Mouse (Mus musculus) midbrain, embryonic 16.5 days (tissue): ENCODE data around the gene Olfr1449. TPM values are rescaled to one million over a fixed set of nuclear protein-coding genes. Genes with fewer than 3 reads are reported as not detected.
"Not testable (repeated sequence)": the region's sequence is repeated elsewhere in the genome, so short reads cannot be mapped to it uniquely, and the experiment has no call there.

Experiments used
- ATAC-seq: fragments of 200-750 bp; cut with Nextera tagmentation; 2 replicates; pipeline ENCODE4 v1.8.0; 2017; ENCODE audit warnings: moderate TSS enrichment
- H3K27ac ChIP-seq: fragments of 300-500 bp; sonication (generic); 2 replicates; pipeline ENCODE4 v1.5.1; 2014; ENCODE audit warnings: mild to moderate bottlenecking, low read length, mixed read lengths
- H3K27me3 ChIP-seq: fragments of 300-500 bp; sonication (generic); 2 replicates; pipeline ENCODE4 v1.6.1; 2014; ENCODE audit warnings: low read depth, low read length, mixed read lengths; ENCODE audit not compliant: control insufficient read depth, insufficient read depth
- H3K36me3 ChIP-seq: fragments of 300-500 bp; sonication (generic); 2 replicates; pipeline ENCODE4 v1.6.1; 2014; ENCODE audit warnings: mild to moderate bottlenecking, low read length, moderate library complexity, mixed read lengths; ENCODE audit not compliant: control insufficient read depth, insufficient read depth
- H3K4me1 ChIP-seq: fragments of 300-500 bp; sonication (generic); 2 replicates; pipeline ENCODE4 v1.6.1; 2014; ENCODE audit warnings: mild to moderate bottlenecking, low read length, mixed read lengths; ENCODE audit not compliant: control insufficient read depth, insufficient read depth
- H3K4me2 ChIP-seq: fragments of 300-500 bp; sonication (generic); 2 replicates; pipeline ENCODE4 v1.6.1; 2014; ENCODE audit warnings: mild to moderate bottlenecking, low read length, mixed read lengths
- H3K4me3 ChIP-seq: fragments of 300-500 bp; sonication (generic); 2 replicates; pipeline ENCODE4 v1.5.1; 2014; ENCODE audit warnings: low read depth, mild to moderate bottlenecking, low read length, moderate library complexity, mixed read lengths
- H3K9ac ChIP-seq: fragments of 300-500 bp; sonication (generic); 2 replicates; pipeline ENCODE4 v1.6.1; 2014; ENCODE audit warnings: low read depth, low read length, mixed read lengths
- H3K9me3 ChIP-seq: fragments of 300-500 bp; sonication (generic); replicated peaks from 2 replicates; pipeline ENCODE4 v1.6.1; 2014; ENCODE audit warnings: mild to moderate bottlenecking, low read length, mixed read lengths; ENCODE audit not compliant: control insufficient read depth, poor library complexity, severe bottlenecking
- WGBS: fragments of 180-500 bp; shearing (Covaris S2); extraction: QIAGEN DNeasy Blood & Tissue Kit; methylation state at CpG from one replicate; pipeline ENCODE4 v1.1.7; 2014; 5-methylcytosine and 5-hydroxymethylcytosine counted together
- polyA plus RNA-seq: library from polyadenylated mRNA; unstranded; fragments of >200 nt; fragmentation: Nextera tagmentation; extraction: Ambion mirVana; gene quantifications from 2 replicates; pipeline ENCODE4 v1.2.1, GENCODE M21; 2015

The Olfr1449 gene
- not detected in 2 replicates for polyA plus RNA-seq

DNA sequence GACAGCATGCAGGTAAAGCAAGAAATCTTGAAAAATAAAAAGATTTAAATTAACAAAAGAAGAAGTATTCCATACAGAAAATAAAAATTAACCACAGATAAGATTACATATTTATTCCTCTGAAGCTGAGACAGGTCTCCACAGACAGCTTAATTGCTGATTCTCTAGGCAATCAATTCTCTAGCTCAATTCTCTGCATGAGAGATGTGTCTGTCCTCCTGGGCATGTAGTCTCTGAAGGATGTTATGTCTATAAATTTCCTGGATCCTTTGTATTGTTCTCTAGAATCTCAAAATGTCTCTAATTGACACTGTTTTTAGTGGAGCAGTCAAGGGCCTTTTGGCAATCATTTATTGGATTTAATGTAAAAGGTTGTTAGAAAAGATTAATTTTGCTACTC, at the start of gene Olfr1449:
Gene Olfr1449, plus strand, starts transcription at position 301 of the 400 bp plus-strand sequence.
- Histone ChIP-seq H3K9ac (no peak within 1 kb of the TSS), H3K27ac (no peak within 1 kb of the TSS), H3K27me3 (no peaks in the 10 kb centered on the region), H3K9me3 (0 out of 2 replicates have a peak, but pooled peaks cover 2% of the 10 kb centered on the region), H3K4me3 (no peak within 1 kb of the TSS), H3K4me1 (no peaks in the 10 kb centered on the region), H3K36me3 (no peaks in the 10 kb centered on the region), H3K4me2 (no peak within 1 kb of the TSS)
- no peak for ATAC-seq

GRCm38 (mm10) chr19:12883555-12883954, 47.1 kb upstream of the Olfr1449 start, which contains the start of gene Olfr1445:
Gene Olfr1445 (plus strand): TSS chr19:12883855.
- Histone ChIP-seq H3K4me3 (no peak within 1 kb of the TSS), H3K27me3 (no peaks in the 10 kb centered on the region), H3K4me2 (no peak within 1 kb of the TSS), H3K9me3 (0 out of 2 replicates have a peak, but pooled peaks cover 4% of the 10 kb centered on the region), H3K4me1 (no peaks in the 10 kb centered on the region), H3K36me3 (no peaks in the 10 kb centered on the region), H3K9ac (no peak within 1 kb of the TSS), H3K27ac (no peak within 1 kb of the TSS)
- ATAC-seq, result no peak
- WGBS, result 77% methylated on average over 2 of the region's 2 CpGs

DNA sequence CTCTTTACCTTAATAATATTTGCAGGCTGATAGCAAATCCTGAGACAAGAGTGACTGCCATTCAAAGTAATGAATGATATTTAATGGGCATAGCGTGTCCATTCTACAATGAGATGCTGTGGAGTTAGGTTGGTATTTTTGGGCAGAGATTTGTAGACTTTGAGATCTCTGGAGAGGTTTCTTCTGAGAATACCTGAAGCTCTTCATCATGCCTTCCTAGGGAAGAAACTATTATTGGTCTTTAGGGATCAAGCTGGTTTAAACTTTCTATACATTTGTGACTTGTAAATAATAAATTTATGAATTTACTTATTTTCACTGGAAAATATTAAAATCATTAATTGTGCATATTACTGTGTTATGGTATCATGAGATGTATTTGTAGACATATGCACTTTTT, 37.2 kb upstream of the Olfr1449 start, which contains the start of gene Olfr1446:
Gene Olfr1446, minus strand, starts transcription at position 101 of the 400 bp plus-strand sequence.
- H3K4me2 ChIP-seq, result no peak within 1 kb of the TSS
- no peak within 1 kb of the TSS for H3K4me3 ChIP-seq
- ATAC-seq, result no peak
- no peaks in the 10 kb centered on the region for H3K27me3 ChIP-seq
- H3K36me3 ChIP-seq, result no peaks in the 10 kb centered on the region
- H3K27ac ChIP-seq, result no peak within 1 kb of the TSS
- no peak within 1 kb of the TSS for H3K9ac ChIP-seq
- H3K4me1 ChIP-seq, result no peaks in the 10 kb centered on the region
- 80% methylated on average over 1 of the region's 1 CpGs for WGBS
- no peaks in the 10 kb centered on the region for H3K9me3 ChIP-seq

DNA sequence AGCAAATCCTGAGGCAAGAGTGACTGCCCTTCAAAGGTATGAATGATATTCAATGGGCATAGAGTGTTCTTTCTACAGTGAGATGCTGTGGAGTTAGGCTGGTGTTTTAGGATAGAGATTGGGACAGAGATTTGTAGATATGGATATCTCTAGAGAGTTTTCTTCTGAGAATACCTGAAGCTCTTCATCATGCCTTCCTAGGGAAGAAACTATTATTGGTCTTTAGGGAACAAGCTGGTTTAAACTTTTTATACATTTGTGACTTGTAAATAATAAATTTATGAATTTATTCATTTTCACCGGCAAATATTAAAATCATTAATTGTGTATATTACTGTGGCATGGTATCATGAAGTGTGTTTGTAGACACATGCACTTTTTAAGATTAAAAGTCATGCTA, 27.0 kb upstream of the Olfr1449 start, which contains the start of gene Olfr1447:
Gene Olfr1447, minus strand, starts transcription at position 101 of the 400 bp plus-strand sequence.
- Histone ChIP-seq H3K9me3 (no peaks in the 10 kb centered on the region), H3K9ac (no peak within 1 kb of the TSS), H3K4me3 (no peak within 1 kb of the TSS), H3K27ac (no peak within 1 kb of the TSS), H3K4me2 (no peak within 1 kb of the TSS), H3K27me3 (no peaks in the 10 kb centered on the region), H3K36me3 (no peaks in the 10 kb centered on the region), H3K4me1 (no peaks in the 10 kb centered on the region)
- WGBS, result 92% methylated on average over 1 of the region's 1 CpGs
- no peak for ATAC-seq

- no peak within 1 kb of the TSS for H3K4me2 ChIP-seq
Measured at GRCm38 (mm10) chr19:12924319-12924718, 6.3 kb upstream of the Olfr1449 start, which contains the start of gene Olfr1448. Gene Olfr1448 (minus strand): TSS chr19:12924419.

GRCm38 (mm10) chr19:12949958-12950357, 19.3 kb downstream of the Olfr1449 start, which contains the start of gene Olfr1450:
Gene Olfr1450 (plus strand): TSS chr19:12950258.
- Histone ChIP-seq H3K27ac (no peak within 1 kb of the TSS), H3K4me1 (no peaks in the 10 kb centered on the region), H3K9ac (no peak within 1 kb of the TSS), H3K36me3 (no peaks in the 10 kb centered on the region), H3K9me3 (peaks cover 6% of the 10 kb centered on the region; the same call in 1 of the 2 replicates), H3K4me2 (no peak within 1 kb of the TSS), H3K4me3 (no peak within 1 kb of the TSS), H3K27me3 (no peaks in the 10 kb centered on the region)
- ATAC-seq, result no peak
- 90% methylated on average over 1 of the region's 1 CpGs for WGBS

More at GRCm38 (mm10) chr19:12924319-12924718, 6.3 kb upstream of the Olfr1449 start, which contains the start of gene Olfr1448:
- no peak within 1 kb of the TSS for H3K9ac ChIP-seq
- no peaks in the 10 kb centered on the region for H3K36me3 ChIP-seq
- no peak within 1 kb of the TSS for H3K4me3 ChIP-seq
- no peaks in the 10 kb centered on the region for H3K4me1 ChIP-seq
- no peak for ATAC-seq
- no peak within 1 kb of the TSS for H3K27ac ChIP-seq
- WGBS, result 91% methylated on average over 1 of the region's 1 CpGs
- H3K9me3 ChIP-seq, result no peaks in the 10 kb centered on the region
- H3K27me3 ChIP-seq, result no peaks in the 10 kb centered on the region

- not testable (repeated sequence) for ATAC-seq, H3K27ac ChIP-seq, H3K4me3 ChIP-seq, H3K4me1 ChIP-seq, H3K27me3 ChIP-seq, H3K4me2 ChIP-seq, H3K9ac ChIP-seq, H3K36me3 ChIP-seq
- WGBS, result 83% methylated on average over 5 of the region's 5 CpGs
- H3K9me3 ChIP-seq, result peaks cover 13% of the 10 kb centered on the region; the same call in 1 of the 2 replicates
Measured at GRCm38 (mm10) chr19:12970082-12970481, 39.4 kb downstream of the Olfr1449 start.

Other genes starting within 250 kb of the Olfr1449 start
- gene Keg1, start 235.1 kb upstream of the Olfr1449 start, polyA plus RNA-seq, result not detected in 2 replicates
- 1.4 and 2.0 TPM in 2 replicates for gene Cntf, start 165.2 kb upstream of the Olfr1449 start, polyA plus RNA-seq
- 11.0 and 12.0 TPM in 2 replicates for gene Zfp91, start 134.7 kb upstream of the Olfr1449 start, polyA plus RNA-seq
- 0.63 and 0.85 TPM in 2 replicates for gene Lpxn, start 134.6 kb upstream of the Olfr1449 start, polyA plus RNA-seq
- not detected in 2 replicates for gene Gm5244, start 84.2 kb upstream of the Olfr1449 start, polyA plus RNA-seq
- gene Olfr1444, start 73.6 kb upstream of the Olfr1449 start, polyA plus RNA-seq, result not detected in 2 replicates
- not detected in 2 replicates for gene Olfr1445, start 47.0 kb upstream of the Olfr1449 start, polyA plus RNA-seq
- not detected in 2 replicates for gene Olfr1446, start 37.3 kb upstream of the Olfr1449 start, polyA plus RNA-seq
- not detected in 2 replicates for gene Olfr1447, start 27.1 kb upstream of the Olfr1449 start, polyA plus RNA-seq
- not detected in 2 replicates for gene Olfr1448, start 6.4 kb upstream of the Olfr1449 start, polyA plus RNA-seq
- gene Olfr1450, start 19.4 kb downstream of the Olfr1449 start, polyA plus RNA-seq, result not detected in 2 replicates
- gene Olfr1451, start 64.2 kb downstream of the Olfr1449 start, polyA plus RNA-seq, result not detected in 2 replicates
- gene Olfr1453, start 97.5 kb downstream of the Olfr1449 start, polyA plus RNA-seq, result not detected in 2 replicates
- gene Olfr1454, start 129.8 kb downstream of the Olfr1449 start, polyA plus RNA-seq, result not detected in 2 replicates
- not detected in 2 replicates for gene Olfr1457, start 167.1 kb downstream of the Olfr1449 start, polyA plus RNA-seq
- not detected in 2 replicates for gene Olfr1458, start 175.9 kb downstream of the Olfr1449 start, polyA plus RNA-seq
- not detected in 2 replicates for gene Olfr1459, start 218.7 kb downstream of the Olfr1449 start, polyA plus RNA-seq
- gene Olfr1461, start 232.2 kb downstream of the Olfr1449 start, polyA plus RNA-seq, result not detected in 2 replicates